Mouse (Mus musculus) MEL (cell line): ENCODE data around the gene Mrnip. TPM values are rescaled to one million over a fixed set of nuclear protein-coding genes. Genes with fewer than 3 reads are reported as not detected.

ENCODE experiments used
- DNase-seq: peaks from one replicate; pipeline ENCODE4 v3.0.0; 2011; ENCODE audit warnings: low read depth, low spot score
- H3K27ac ChIP-seq: 2 replicates; pipeline ENCODE4 v1.5.1; 2012; ENCODE audit warnings: low read depth, mild to moderate bottlenecking, control low read depth, low read length, moderate library complexity; ENCODE audit not compliant: control insufficient read depth
- H3K27me3 ChIP-seq, 2 experiments: fragments of 150-350 bp in 1 of 2; sonication (generic) in 1 of 2; 2 replicates each; pipeline ENCODE4 v1.6.1; 2012; ENCODE audit warnings: low read length in 2 of 2, mild to moderate bottlenecking in 2 of 2, improper control_type of control experiment in 1 of 2, moderate library complexity in 1 of 2; ENCODE audit not compliant: insufficient read depth in 2 of 2, control insufficient read depth in 1 of 2
- H3K36me3 ChIP-seq, 2 experiments: 2 replicates each; pipeline ENCODE4 v1.6.1; 2012 to 2014; ENCODE audit warnings: low read length in 2 of 2, improper control_type of control experiment in 1 of 2, inconsistent platforms in 1 of 2, mild to moderate bottlenecking in 1 of 2; ENCODE audit not compliant: insufficient read depth in 2 of 2, control insufficient read depth in 1 of 2
- H3K4me1 ChIP-seq, 2 experiments: fragments of 150-350 bp in 1 of 2; sonication (generic) in 1 of 2; 2 replicates each; pipeline ENCODE4 v1.6.1; 2012; ENCODE audit warnings: low read length in 2 of 2, improper control_type of control experiment in 1 of 2, mild to moderate bottlenecking in 1 of 2; ENCODE audit not compliant: insufficient read depth in 2 of 2, control insufficient read depth in 1 of 2
- H3K4me3 ChIP-seq, 2 experiments: fragments of 150-350 bp in 1 of 2; sonication (generic) in 1 of 2; 2 replicates each; pipeline ENCODE4 v1.5.1; 2012; ENCODE audit warnings: low read depth in 2 of 2, low read length in 2 of 2, mild to moderate bottlenecking in 2 of 2, moderate library complexity in 2 of 2, control low read depth in 1 of 2, improper control_type of control experiment in 1 of 2; ENCODE audit not compliant: control insufficient read depth in 1 of 2, insufficient read depth in 1 of 2
- H3K79me2 ChIP-seq: 2 replicates; pipeline ENCODE4 v1.6.1; 2012; ENCODE audit warnings: mild to moderate bottlenecking, low read length, moderate library complexity; ENCODE audit not compliant: control insufficient read depth, poor library complexity, insufficient read depth
- H3K9ac ChIP-seq: 2 replicates; pipeline ENCODE4 v1.6.1; 2012; ENCODE audit warnings: low read depth, mild to moderate bottlenecking, control low read depth, low read length, moderate library complexity; ENCODE audit not compliant: control insufficient read depth, poor library complexity, severe bottlenecking
- H3K9me3 ChIP-seq: fragments of 150-350 bp; sonication (generic); replicated peaks from 2 replicates; pipeline ENCODE4 v1.6.1; 2012; ENCODE audit warnings: mild to moderate bottlenecking, low read length, improper control_type of control experiment, moderate library complexity; ENCODE audit not compliant: insufficient read depth
- CHD1 ChIP-seq: IDR thresholded peaks from 2 replicates; pipeline ENCODE4 v1.6.1; 2012; ENCODE audit warnings: low read depth, mild to moderate bottlenecking, inconsistent platforms, low read length, improper control_type of control experiment
- CHD2 ChIP-seq: IDR thresholded peaks from 2 replicates; pipeline ENCODE4 v1.6.1; 2011; ENCODE audit warnings: low read length, improper control_type of control experiment
- CTCF ChIP-seq, 3 experiments: IDR thresholded peaks in 2 of 3; conservative IDR thresholded peaks in 1 of 3; 2 replicates each; pipeline ENCODE4 v1.5.1; 2011 to 2012; ENCODE audit warnings: low read length in 3 of 3, low read depth in 2 of 3, mild to moderate bottlenecking in 2 of 3, improper control_type of control experiment in 1 of 3, inconsistent platforms in 1 of 3, mixed read lengths in 1 of 3, moderate library complexity in 1 of 3; ENCODE audit not compliant: control insufficient read depth in 1 of 3, insufficient read depth in 1 of 3, poor library complexity in 1 of 3, severe bottlenecking in 1 of 3
- ETS1 ChIP-seq: IDR thresholded peaks from 2 replicates; pipeline ENCODE4 v1.6.1; 2012; ENCODE audit warnings: low read depth, mild to moderate bottlenecking, inconsistent platforms, low read length, improper control_type of control experiment, moderate library complexity
- GABPA ChIP-seq: IDR thresholded peaks from 2 replicates; pipeline ENCODE4 v1.6.1; 2012; ENCODE audit warnings: low read depth, mild to moderate bottlenecking, inconsistent platforms, low read length, improper control_type of control experiment, moderate library complexity
- GATA1 ChIP-seq: IDR thresholded peaks from 2 replicates; pipeline ENCODE4 v1.6.1; 2011; ENCODE audit warnings: low read depth, low read length, improper control_type of control experiment
- HCFC1 ChIP-seq: IDR thresholded peaks from 2 replicates; pipeline ENCODE4 v1.6.1; 2012; ENCODE audit warnings: low read depth, mild to moderate bottlenecking, inconsistent platforms, low read length, improper control_type of control experiment, moderate library complexity
- JUND ChIP-seq: IDR thresholded peaks from 2 replicates; pipeline ENCODE4 v1.6.1; 2011; ENCODE audit warnings: low read depth, mild to moderate bottlenecking, improper control_type of control experiment, low read length
- KAT2A ChIP-seq: conservative IDR thresholded peaks from 2 replicates; pipeline ENCODE4 v1.6.1; 2012; ENCODE audit warnings: low read depth, low read length, improper control_type of control experiment, inconsistent platforms
- MAFK ChIP-seq: IDR thresholded peaks from 2 replicates; pipeline ENCODE4 v1.6.1; 2011; ENCODE audit warnings: low read depth, mild to moderate bottlenecking, low read length, improper control_type of control experiment, borderline replicate concordance
- MEF2A ChIP-seq: IDR thresholded peaks from 2 replicates; pipeline ENCODE4 v1.6.1; 2014; ENCODE audit warnings: low read depth, mild to moderate bottlenecking, inconsistent platforms, low read length, improper control_type of control experiment; ENCODE audit not compliant: poor library complexity, insufficient replicate concordance, severe bottlenecking; ENCODE audit errors: extremely low read depth
- NELFE ChIP-seq: IDR thresholded peaks from 2 replicates; pipeline ENCODE4 v1.6.1; 2011; ENCODE audit warnings: low read depth, low read length, improper control_type of control experiment
- POLR2AphosphoS2 ChIP-seq: IDR thresholded peaks from 2 replicates; pipeline ENCODE4 v1.6.1; 2011; ENCODE audit warnings: low read length, improper control_type of control experiment
- POLR2AphosphoS5 ChIP-seq: IDR thresholded peaks from 2 replicates; pipeline ENCODE4 v1.6.1; 2012; ENCODE audit warnings: low read depth, borderline replicate concordance, mild to moderate bottlenecking, inconsistent platforms, low read length, moderate library complexity, mixed read lengths
- RAD21 ChIP-seq: IDR thresholded peaks from 2 replicates; pipeline ENCODE4 v1.6.1; 2011; ENCODE audit warnings: mild to moderate bottlenecking, low read depth, low read length, improper control_type of control experiment
- RCOR1 ChIP-seq: IDR thresholded peaks from 2 replicates; pipeline ENCODE4 v1.6.1; 2012; ENCODE audit warnings: low read depth, mild to moderate bottlenecking, inconsistent platforms, low read length, improper control_type of control experiment
- SIN3A ChIP-seq: IDR thresholded peaks from 2 replicates; pipeline ENCODE4 v1.6.1; 2012; ENCODE audit warnings: low read length, improper control_type of control experiment, inconsistent platforms
- TAL1 ChIP-seq: IDR thresholded peaks from 2 replicates; pipeline ENCODE4 v1.6.1; 2012; ENCODE audit warnings: mild to moderate bottlenecking, inconsistent platforms, low read length, moderate library complexity, mixed read lengths
- TBP ChIP-seq: IDR thresholded peaks from 2 replicates; pipeline ENCODE4 v1.8.0; 2011; ENCODE audit warnings: low read depth, low read length, improper control_type of control experiment
- USF2 ChIP-seq, 2 experiments: IDR thresholded peaks; 2 replicates each; pipeline ENCODE4 v1.6.1; 2011 to 2012; ENCODE audit warnings: improper control_type of control experiment in 2 of 2, low read length in 2 of 2, borderline replicate concordance in 1 of 2, inconsistent platforms in 1 of 2, low read depth in 1 of 2, mild to moderate bottlenecking in 1 of 2; ENCODE audit not compliant: insufficient read depth in 1 of 2
- ZC3H11A ChIP-seq: IDR thresholded peaks from 2 replicates; pipeline ENCODE4 v1.6.1; 2012; ENCODE audit warnings: low read depth, mild to moderate bottlenecking, inconsistent platforms, low read length, improper control_type of control experiment
- ZKSCAN1 ChIP-seq: IDR thresholded peaks from 2 replicates; pipeline ENCODE4 v1.6.1; 2012; ENCODE audit warnings: low read depth, mild to moderate bottlenecking, inconsistent platforms, low read length, improper control_type of control experiment, moderate library complexity
- ZMIZ1 ChIP-seq: IDR thresholded peaks from 2 replicates; pipeline ENCODE4 v1.6.1; 2012; ENCODE audit warnings: low read depth, mild to moderate bottlenecking, inconsistent platforms, low read length, improper control_type of control experiment, moderate library complexity
- ZNF384 ChIP-seq: IDR thresholded peaks from 2 replicates; pipeline ENCODE4 v1.6.1; 2012; ENCODE audit warnings: low read depth, mild to moderate bottlenecking, inconsistent platforms, low read length, improper control_type of control experiment
- polyA plus RNA-seq, 2 experiments: library from polyadenylated mRNA; stranded (reverse) in 1 of 2; unstranded in 1 of 2; fragments of >175 nt in 1 of 2; fragments of >200 nt in 1 of 2; gene quantifications; 2 replicates each; pipeline versions ENCODE4 v1.2.1 to v1.2.4; 2012; ENCODE audit warnings: low replicate concordance in 2 of 2, low read depth in 1 of 2; ENCODE audit not compliant: insufficient read length in 2 of 2, insufficient read depth in 1 of 2, missing spikeins in 1 of 2
- total RNA-seq: library from RNA; depleted of rRNA; stranded (reverse); fragments of 300-350 nt; gene quantifications from 2 replicates; pipeline ENCODE4 v1.2.3, GENCODE M21; 2012

Mrnip gene
- total and polyA plus RNA-seq, 3 experiments: 8.6 to 10.6 TPM; not detected in 1

- H3K27ac ChIP-seq: no peak overlapping the region
- H3K36me3 ChIP-seq: peaks cover 0 to 6% of the 10 kb centered on the region in 2 experiments; a peak in 2 of 4 replicates
- H3K4me1 ChIP-seq: no peaks in the 10 kb centered on the region
- no peaks in the 10 kb centered on the region for H3K27me3 ChIP-seq
- H3K79me2 ChIP-seq: no peaks in the 10 kb centered on the region
- TF ChIP-seq TBP: no peak
- TF ChIP-seq JUND: no peak
- no peak for TF ChIP-seq CHD1
- no peak for TF ChIP-seq CTCF (IDR thresholded peaks at IDR 0.05 in 2 of 3, conservative IDR thresholded peaks at IDR 0.05 in 1 of 3; ENCODE audit: control insufficient read depth in 1 of 3, insufficient read depth in 1 of 3, low read depth in 2 of 3, low read length in 3 of 3, poor library complexity in 1 of 3, severe bottlenecking in 1 of 3)
- TF ChIP-seq MEF2A: no peak
- no peak for TF ChIP-seq MAFK
- TF ChIP-seq POLR2AphosphoS5: no peak
- TF ChIP-seq SIN3A: no peak
- no peak for TF ChIP-seq RCOR1
- TF ChIP-seq NELFE: no peak
- no peak for TF ChIP-seq POLR2AphosphoS2
- no peak for TF ChIP-seq ZC3H11A
- TF ChIP-seq GABPA: no peak
- no peak for TF ChIP-seq KAT2A
- TF ChIP-seq TAL1: no peak
- TF ChIP-seq HCFC1: no peak
- TF ChIP-seq ZKSCAN1: no peak
- TF ChIP-seq ETS1: no peak
- H3K4me3 ChIP-seq: no peak overlapping the region
- H3K9ac ChIP-seq: no peak overlapping the region
- no peak for DNase-seq
- H3K9me3 ChIP-seq: no peaks in the 10 kb centered on the region
Measured at GRCm38 (mm10) chr11:50154777-50155520, 19.3 kb upstream of the Mrnip start.

GRCm38 (mm10) chr11:50155785-50156184 lies 18.5 kb upstream of the Mrnip start:
- Histone ChIP-seq H3K9ac (no peak overlapping the region), H3K27me3 (no peaks in the 10 kb centered on the region), H3K36me3 (peaks cover 0 to 6% of the 10 kb centered on the region in 2 experiments; a peak in 2 of 4 replicates), H3K4me1 (no peaks in the 10 kb centered on the region), H3K9me3 (no peaks in the 10 kb centered on the region), H3K27ac (no peak overlapping the region), H3K79me2 (no peaks in the 10 kb centered on the region), H3K4me3 (no peak overlapping the region)
- DNase-seq: no peak
- TF ChIP-seq MAFK: no peak
- no peak for TF ChIP-seq CHD2
- no peak for TF ChIP-seq RAD21
- TF ChIP-seq ZMIZ1: no peak
- no peak for TF ChIP-seq GATA1
- TF ChIP-seq ETS1: no peak
- TF ChIP-seq ZNF384: no peak
- no peak for TF ChIP-seq USF2 (IDR thresholded peaks at IDR 0.05; ENCODE audit: borderline replicate concordance in 1 of 2, insufficient read depth in 1 of 2, low read depth in 1 of 2, low read length in 2 of 2)
- no peak for TF ChIP-seq KAT2A
